Mouse (Mus musculus): ENCODE measurements around the gene Ly86.

The Ly86 gene

DNA sequence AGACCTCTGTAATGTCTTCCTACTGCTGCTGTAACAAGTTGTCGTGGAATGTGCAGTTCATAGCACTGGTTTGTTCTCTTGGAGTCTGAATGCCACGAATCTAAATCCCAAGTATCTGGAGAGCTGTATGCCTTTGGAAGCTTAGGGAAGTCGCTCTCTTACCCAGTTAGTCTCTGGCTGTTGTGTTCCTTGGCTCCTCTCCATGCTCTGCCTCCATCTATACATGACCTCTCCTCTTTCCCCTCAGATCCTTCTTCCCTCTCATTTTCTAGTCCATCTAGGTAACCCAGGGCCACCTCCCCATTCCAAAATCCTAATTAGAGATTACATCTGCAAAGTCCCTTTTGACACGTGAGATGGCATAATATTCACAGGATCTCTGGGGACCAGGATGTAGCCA is 53.8 kb downstream of the Ly86 start:
- Histone ChIP-seq H3K4me1 (replicated peaks; ENCODE audit: low read depth, low read length) (peaks cover 6% of the 10 kb centered on the region; the same call in 1 of the 2 replicates), H3K9me3 (ENCODE audit: low read length) (no peaks in the 10 kb centered on the region), H3K4me3 (replicated peaks; ENCODE audit: low read length) (no peak overlapping the region), H3K36me3 (ENCODE audit: insufficient read depth, low read length) (no peaks in the 10 kb centered on the region), H3K27me3 (ENCODE audit: insufficient read depth, low read length) (0 out of 2 replicates have a peak, but pooled peaks cover 3% of the 10 kb centered on the region)
- no peak for TF ChIP-seq POU5F1 (IDR thresholded peaks at IDR 0.05; ENCODE audit: borderline replicate concordance, low read length)
- TF ChIP-seq NANOG (IDR thresholded peaks at IDR 0.05; ENCODE audit: borderline replicate concordance, low read length) = no peak
- no peak for TF ChIP-seq CTCF (conservative IDR thresholded peaks at IDR 0.05; ENCODE audit: low read length)

DNA sequence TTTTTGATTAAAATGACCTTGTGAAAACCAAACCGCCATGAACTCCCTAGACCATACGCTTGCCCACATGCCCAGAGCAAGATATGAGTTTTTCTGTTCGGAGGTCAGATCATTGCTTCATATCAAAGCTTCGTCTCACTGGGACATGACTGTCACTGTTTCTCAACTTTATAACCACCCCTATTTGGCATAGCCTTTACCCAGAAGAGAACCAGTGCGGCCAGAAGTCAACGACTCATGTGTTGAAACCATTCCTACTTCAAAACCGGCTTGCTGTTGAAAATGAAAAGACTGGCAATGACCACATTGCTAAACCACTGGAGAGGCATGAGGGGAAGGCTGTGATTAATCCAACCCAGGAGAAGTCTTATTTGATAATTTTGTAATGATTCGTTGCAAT is 54.3 kb downstream of the Ly86 start:
- H3K9me3 ChIP-seq (ENCODE audit: low read length) = no peaks in the 10 kb centered on the region
- H3K4me1 ChIP-seq (replicated peaks; ENCODE audit: low read depth, low read length) = peaks cover 6% of the 10 kb centered on the region; the same call in 1 of the 2 replicates
- no peaks in the 10 kb centered on the region for H3K36me3 ChIP-seq (ENCODE audit: insufficient read depth, low read length)
- H3K27me3 ChIP-seq (ENCODE audit: insufficient read depth, low read length) = 0 out of 2 replicates have a peak, but pooled peaks cover 3% of the 10 kb centered on the region
- TF ChIP-seq POU5F1 (IDR thresholded peaks at IDR 0.05; ENCODE audit: borderline replicate concordance, low read length) (no peak), CTCF (conservative IDR thresholded peaks at IDR 0.05; ENCODE audit: low read length) (no peak), NANOG (IDR thresholded peaks at IDR 0.05; ENCODE audit: borderline replicate concordance, low read length) (no peak)
- no peak overlapping the region for H3K4me3 ChIP-seq (replicated peaks; ENCODE audit: low read length)

DNA sequence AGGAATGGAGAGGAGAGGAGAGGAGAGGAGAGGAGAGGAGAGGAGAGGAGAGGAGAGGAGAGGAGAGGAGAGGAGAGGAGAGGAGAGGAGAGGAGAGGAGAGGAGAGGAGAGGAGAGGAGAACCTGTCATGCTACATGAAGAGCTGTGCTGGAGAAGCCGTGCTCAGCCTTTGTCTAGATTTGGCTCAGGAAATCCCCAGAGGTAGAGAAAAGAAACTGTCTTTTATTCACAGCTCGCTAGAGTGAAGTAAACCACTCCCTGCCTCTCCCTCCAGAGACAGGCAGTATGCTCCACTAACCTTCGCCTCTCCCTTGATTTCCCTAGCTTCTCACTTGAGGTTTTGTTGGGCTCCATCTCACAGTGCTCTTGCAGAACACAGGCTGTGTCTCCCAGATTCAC is 57.4 kb downstream of the Ly86 start:
- no peak overlapping the region for H3K4me3 ChIP-seq (replicated peaks; ENCODE audit: low read length)
- no peak for TF ChIP-seq CTCF (conservative IDR thresholded peaks at IDR 0.05; ENCODE audit: low read length)
- no peak for TF ChIP-seq POU5F1 (IDR thresholded peaks at IDR 0.05; ENCODE audit: borderline replicate concordance, low read length)
- TF ChIP-seq NANOG (IDR thresholded peaks at IDR 0.05; ENCODE audit: borderline replicate concordance, low read length) = no peak
- H3K4me1 ChIP-seq (replicated peaks; ENCODE audit: low read depth, low read length) = peaks cover 6% of the 10 kb centered on the region; the same call in 1 of the 2 replicates
- 0 out of 2 replicates have a peak, but pooled peaks cover 3% of the 10 kb centered on the region for H3K27me3 ChIP-seq (ENCODE audit: insufficient read depth, low read length)
- no peaks in the 10 kb centered on the region for H3K9me3 ChIP-seq (ENCODE audit: low read length)
- no peaks in the 10 kb centered on the region for H3K36me3 ChIP-seq (ENCODE audit: insufficient read depth, low read length)

DNA sequence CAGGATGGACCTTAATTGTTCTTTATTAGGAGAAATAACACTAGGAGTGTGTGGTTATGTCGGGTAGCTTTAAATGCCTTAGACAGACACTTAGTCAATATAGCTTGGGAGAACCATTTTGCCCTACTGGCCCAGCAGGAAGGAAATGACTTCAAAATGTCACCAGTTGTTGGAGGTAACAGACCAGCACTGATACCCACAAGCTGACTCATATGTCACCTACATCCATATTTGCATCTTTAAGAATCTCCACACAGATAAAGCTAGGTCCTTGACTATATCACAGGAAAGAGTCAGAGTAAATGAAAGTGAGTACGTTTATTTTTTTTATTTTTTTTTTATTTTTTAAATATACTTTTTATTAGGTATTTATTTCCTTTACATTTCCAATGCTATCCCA is 58.7 kb downstream of the Ly86 start:
- no peak overlapping the region for H3K4me3 ChIP-seq (replicated peaks; ENCODE audit: low read length)
- H3K27me3 ChIP-seq (ENCODE audit: insufficient read depth, low read length) = 0 out of 2 replicates have a peak, but pooled peaks cover 3% of the 10 kb centered on the region
- TF ChIP-seq CTCF (conservative IDR thresholded peaks at IDR 0.05; ENCODE audit: low read length) (no peak), POU5F1 (IDR thresholded peaks at IDR 0.05; ENCODE audit: borderline replicate concordance, low read length) (no peak), NANOG (IDR thresholded peaks at IDR 0.05; ENCODE audit: borderline replicate concordance, low read length) (no peak)
- no peaks in the 10 kb centered on the region for H3K36me3 ChIP-seq (ENCODE audit: insufficient read depth, low read length)
- H3K4me1 ChIP-seq (replicated peaks; ENCODE audit: low read depth, low read length) = peaks cover 6% of the 10 kb centered on the region; the same call in 1 of the 2 replicates
- H3K9me3 ChIP-seq (ENCODE audit: low read length) = no peaks in the 10 kb centered on the region

DNA sequence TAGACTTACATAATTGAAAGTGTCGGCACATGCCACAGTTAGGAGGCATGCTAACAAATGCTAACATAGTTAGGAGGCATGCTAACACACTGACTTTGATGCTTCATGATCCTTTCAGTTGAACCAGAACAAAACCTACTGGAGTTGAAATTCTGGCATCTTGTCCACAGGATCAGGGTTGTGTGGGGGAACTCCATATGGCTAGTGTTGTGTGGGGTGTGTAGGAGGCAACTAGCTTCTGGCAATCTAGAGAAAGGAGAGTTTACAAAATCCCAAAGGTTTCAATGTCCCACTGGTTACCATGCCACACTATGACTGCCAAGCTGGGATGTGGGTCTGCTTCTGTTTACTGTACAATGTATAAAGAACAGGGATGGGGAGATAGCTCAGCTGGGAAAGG is 70.7 kb downstream of the Ly86 start:
- Histone ChIP-seq H3K9me3 (ENCODE audit: low read length) (no peaks in the 10 kb centered on the region), H3K27me3 (ENCODE audit: insufficient read depth, low read length) (peaks cover 6% of the 10 kb centered on the region), H3K36me3 (ENCODE audit: insufficient read depth, low read length) (no peaks in the 10 kb centered on the region), H3K4me1 (replicated peaks; ENCODE audit: low read depth, low read length) (peaks cover 5% of the 10 kb centered on the region; the same call in 1 of the 2 replicates), H3K4me3 (replicated peaks; ENCODE audit: low read length) (no peak overlapping the region)
- TF ChIP-seq CTCF (conservative IDR thresholded peaks at IDR 0.05; ENCODE audit: low read length) (no peak), POU5F1 (IDR thresholded peaks at IDR 0.05; ENCODE audit: borderline replicate concordance, low read length) (no peak), NANOG (IDR thresholded peaks at IDR 0.05; ENCODE audit: borderline replicate concordance, low read length) (no peak)

DNA sequence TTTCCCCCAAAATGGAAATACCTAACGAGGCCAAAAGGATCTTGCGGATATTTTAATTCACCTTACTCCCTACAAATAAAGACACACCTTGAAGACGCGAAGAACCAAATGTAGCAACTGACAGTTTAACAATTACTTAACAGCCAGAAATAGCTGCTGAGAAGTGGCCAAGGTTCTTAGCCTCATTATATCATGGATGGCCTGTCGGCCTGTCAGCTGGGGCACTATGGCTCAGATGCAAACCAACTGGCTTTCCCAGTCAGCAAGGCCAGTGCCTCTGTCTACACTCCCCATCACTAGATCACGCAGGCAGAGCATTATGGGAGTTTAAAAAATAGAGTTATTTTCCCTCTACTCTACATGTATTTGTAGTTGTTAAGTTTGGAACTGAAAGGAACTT is 78.4 kb downstream of the Ly86 start:
- Histone ChIP-seq H3K4me1 (replicated peaks; ENCODE audit: low read depth, low read length) (peaks cover 47% of the 10 kb centered on the region), H3K4me3 (replicated peaks; ENCODE audit: low read length) (no peak overlapping the region), H3K9me3 (ENCODE audit: low read length) (no peaks in the 10 kb centered on the region), H3K36me3 (ENCODE audit: insufficient read depth, low read length) (no peaks in the 10 kb centered on the region), H3K27me3 (ENCODE audit: insufficient read depth, low read length) (no peaks in the 10 kb centered on the region)
- TF ChIP-seq NANOG (IDR thresholded peaks at IDR 0.05; ENCODE audit: borderline replicate concordance, low read length) = no peak
- no peak for TF ChIP-seq CTCF (conservative IDR thresholded peaks at IDR 0.05; ENCODE audit: low read length)
- no peak for TF ChIP-seq POU5F1 (IDR thresholded peaks at IDR 0.05; ENCODE audit: borderline replicate concordance, low read length)

DNA sequence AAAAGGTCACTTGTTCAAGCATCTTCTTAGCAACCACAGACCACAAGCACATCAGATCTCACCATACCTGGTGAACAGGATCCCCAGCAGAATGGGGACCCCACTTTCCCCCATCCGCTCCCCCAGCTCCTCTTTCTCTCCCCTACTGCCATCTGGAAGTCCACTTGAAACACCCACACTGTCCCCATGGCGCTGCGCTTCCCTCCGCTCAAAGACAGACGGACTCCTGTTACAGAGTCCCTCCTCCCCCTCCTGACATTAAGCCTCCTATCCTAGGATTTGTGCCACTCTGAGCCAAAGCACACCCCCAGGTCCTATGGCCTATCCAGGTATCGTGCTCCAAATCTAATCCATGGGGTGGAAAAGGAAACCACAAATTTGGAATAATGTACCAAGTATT is 79.9 kb downstream of the Ly86 start:
- TF ChIP-seq POU5F1 (IDR thresholded peaks at IDR 0.05; ENCODE audit: borderline replicate concordance, low read length) = no peak
- TF ChIP-seq NANOG (IDR thresholded peaks at IDR 0.05; ENCODE audit: borderline replicate concordance, low read length) = no peak
- peak overlapping the region; percentile 39 for H3K4me3 ChIP-seq (replicated peaks; ENCODE audit: low read length)
- no peaks in the 10 kb centered on the region for H3K27me3 ChIP-seq (ENCODE audit: insufficient read depth, low read length)
- H3K9me3 ChIP-seq (ENCODE audit: low read length) = no peaks in the 10 kb centered on the region
- peaks cover 49% of the 10 kb centered on the region for H3K4me1 ChIP-seq (replicated peaks; ENCODE audit: low read depth, low read length)
- no peaks in the 10 kb centered on the region for H3K36me3 ChIP-seq (ENCODE audit: insufficient read depth, low read length)

DNA sequence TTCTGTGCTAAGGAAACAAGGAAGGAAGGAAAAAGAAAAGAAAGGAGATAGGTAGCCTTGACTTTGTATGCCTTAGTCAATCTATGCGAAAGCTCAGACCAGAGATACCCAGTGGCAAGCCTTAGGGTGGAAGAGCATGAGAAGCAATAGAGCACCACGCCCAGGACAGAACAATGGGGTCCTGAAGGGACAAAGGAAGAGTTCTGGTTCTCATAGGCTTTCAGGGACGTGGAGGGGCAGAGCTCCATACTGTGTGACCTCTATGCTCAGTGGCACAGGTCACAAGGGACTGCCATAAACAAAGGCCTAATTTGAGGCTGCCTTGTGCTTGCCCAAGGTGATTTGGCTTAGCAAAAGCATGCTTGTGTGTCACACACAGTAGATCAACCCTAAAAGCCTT is 80.4 kb downstream of the Ly86 start:
- H3K9me3 ChIP-seq (ENCODE audit: low read length) = no peaks in the 10 kb centered on the region
- H3K27me3 ChIP-seq (ENCODE audit: insufficient read depth, low read length) = no peaks in the 10 kb centered on the region
- no peaks in the 10 kb centered on the region for H3K36me3 ChIP-seq (ENCODE audit: insufficient read depth, low read length)
- H3K4me1 ChIP-seq (replicated peaks; ENCODE audit: low read depth, low read length) = peaks cover 54% of the 10 kb centered on the region
- TF ChIP-seq NANOG (IDR thresholded peaks at IDR 0.05; ENCODE audit: borderline replicate concordance, low read length) (peak; percentile 46; the same call in 1 of the 2 replicates), CTCF (conservative IDR thresholded peaks at IDR 0.05; ENCODE audit: low read length) (no peak)
- H3K4me3 ChIP-seq (replicated peaks; ENCODE audit: low read length) = no peak overlapping the region
